Mouse (Mus musculus) layer of hippocampus, adult 9-11 months (tissue): ENCODE measurements around the gene Fam173a.

Experiments
- DNase-seq: peaks from one replicate; pipeline ENCODE4 v3.0.0; 2022

Fam173a gene

DNA sequence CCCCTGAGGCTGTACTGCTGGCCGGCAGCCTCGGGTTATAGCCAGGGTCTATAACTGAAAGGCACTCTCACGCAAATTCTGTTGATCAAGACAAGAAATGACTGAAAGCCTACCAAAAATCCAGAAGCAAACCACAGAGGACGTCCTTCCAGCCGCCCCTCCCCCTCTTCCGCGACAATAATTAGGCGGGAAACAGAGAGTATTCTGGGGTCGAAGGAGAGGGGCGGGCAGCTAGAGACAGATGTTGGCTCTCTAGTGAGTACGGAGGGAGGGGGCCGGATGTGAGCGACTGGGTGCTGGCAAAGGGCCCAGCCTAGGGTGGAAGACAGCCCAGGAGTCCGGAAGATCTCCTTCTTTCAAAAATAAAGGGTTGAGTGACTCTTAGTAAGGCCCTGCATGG, at the start of gene Fam173a:
Gene Fam173a (minus strand): TSS at position 287 of the 400 bp plus-strand sequence.
- peak; percentile 84 for DNase-seq

- no peak for DNase-seq
Observed at GRCm38 (mm10) chr17:25841117-25841880, 48.6 kb upstream of the Fam173a start, which contains the start of gene Gm20683. Gm20683 (minus strand) TSS chr17:25841763.

GRCm38 (mm10) chr17:25840519-25840918, 47.8 kb upstream of the Fam173a start:
- no peak for DNase-seq

DNA sequence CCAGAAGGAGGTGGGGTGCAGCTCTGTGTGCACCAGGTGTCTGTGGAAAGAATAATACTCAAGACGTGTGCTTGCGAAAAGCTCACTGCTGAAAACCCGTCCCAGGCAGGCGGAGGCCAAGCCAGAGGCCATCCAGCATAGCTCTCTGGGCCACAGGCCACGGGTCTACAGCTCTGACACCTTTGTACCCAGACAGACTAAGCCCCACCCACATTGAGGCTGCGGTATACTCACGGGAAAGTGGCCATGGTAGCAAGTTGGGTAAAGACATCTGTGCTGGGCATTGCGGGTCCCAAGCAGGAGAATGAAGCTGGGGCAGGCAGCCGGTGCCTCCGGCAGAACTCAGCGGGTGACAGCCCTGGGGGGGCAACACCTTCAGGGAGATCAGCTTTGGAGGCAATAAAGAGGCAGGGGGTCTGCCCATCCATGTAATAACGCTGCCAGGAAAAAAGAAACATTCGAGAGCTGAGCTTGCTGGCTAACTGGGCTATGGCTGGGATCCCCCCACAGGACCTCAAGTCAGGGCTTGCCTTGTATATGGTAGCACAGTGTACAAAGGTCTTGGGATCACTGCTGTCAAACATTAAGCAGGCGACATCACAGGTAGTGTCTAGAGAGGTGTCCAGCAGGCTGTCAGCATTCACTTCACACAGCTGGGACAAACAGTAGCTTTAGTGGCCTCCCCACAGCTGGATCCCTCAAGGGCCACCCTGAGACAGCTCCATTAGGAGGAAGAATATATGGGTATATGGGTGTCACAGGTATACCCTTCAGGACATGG, 46.9 kb upstream of the Fam173a start:
- DNase-seq: no peak

GRCm38 (mm10) chr17:25838904-25839303, 46.2 kb upstream of the Fam173a start:
- DNase-seq: no peak

GRCm38 (mm10) chr17:25837533-25837932, 44.8 kb upstream of the Fam173a start:
- DNase-seq: no peak

DNA sequence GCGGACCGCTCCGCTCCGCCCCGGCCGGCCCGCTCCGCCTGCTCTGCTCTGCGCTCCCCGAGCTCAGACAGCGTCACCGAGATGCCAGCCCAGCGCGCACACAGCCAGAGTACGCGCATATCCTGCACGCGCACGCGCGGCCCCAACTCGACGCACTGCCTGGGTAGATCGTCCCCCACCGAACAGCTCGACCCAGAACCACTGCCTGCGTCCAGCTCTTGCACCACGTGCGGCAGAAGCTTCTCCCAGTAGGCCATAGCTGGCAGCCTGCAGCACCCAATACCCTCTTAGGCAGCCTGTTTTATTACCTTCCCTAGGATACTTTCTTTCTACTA, 44.3 kb upstream of the Fam173a start, which contains the start of gene Rhbdl1:
Gene Rhbdl1 (minus strand): TSS at position 220 of the 335 bp plus-strand sequence.
- DNase-seq: peak; percentile 88

DNA sequence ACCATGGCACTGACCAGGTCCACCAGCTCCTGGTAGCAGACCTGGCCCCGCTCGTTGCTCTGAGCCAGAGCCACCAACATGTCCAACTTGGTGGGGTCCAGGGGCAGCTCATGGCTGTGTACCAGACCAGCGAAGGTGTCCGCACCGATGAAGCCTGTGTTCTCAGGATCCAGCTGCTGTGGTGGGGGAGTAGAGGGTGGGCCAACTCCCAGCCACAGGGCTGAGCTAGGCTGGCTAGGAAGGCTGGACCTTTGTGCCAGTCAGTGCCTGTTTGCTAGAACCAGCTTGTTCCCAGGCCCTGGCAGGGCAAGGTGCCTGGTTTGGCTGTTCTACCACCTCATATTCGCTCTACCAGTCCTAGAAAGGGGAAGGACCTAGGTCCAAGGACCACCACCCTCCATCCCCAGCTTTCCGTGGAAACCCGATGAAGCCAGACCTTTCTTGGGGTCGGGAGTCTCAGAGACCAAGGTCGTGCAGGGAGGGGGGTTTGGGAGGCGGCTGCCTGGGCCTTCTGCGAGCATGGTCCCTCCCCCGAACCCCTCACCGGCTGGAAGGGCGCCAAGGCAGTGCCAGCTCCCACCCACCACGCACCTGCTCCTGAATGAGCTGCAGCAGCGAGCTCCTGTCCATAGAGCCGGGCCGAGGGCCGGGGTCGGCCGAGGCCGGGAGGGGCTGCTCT, 43.8 kb upstream of the Fam173a start:
- no peak for DNase-seq

DNA sequence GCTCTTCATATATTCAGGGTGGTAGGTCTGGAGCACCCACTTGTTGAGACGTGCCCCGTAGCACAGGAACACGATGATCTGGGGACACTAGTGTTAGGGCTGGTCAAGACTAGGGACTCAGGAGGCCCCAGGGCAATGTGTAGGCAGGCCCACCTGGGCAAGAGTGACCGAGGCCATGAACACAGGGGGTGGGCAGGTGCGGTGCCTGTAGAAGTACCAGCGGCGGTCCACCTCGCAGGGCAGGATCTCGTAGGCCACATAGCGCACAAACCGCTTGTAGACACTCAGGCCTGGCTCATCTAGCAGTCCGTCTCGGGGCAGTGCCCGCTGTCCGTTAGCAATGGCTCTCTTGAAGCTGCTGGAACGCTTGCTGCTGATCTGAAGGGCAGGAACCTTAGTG, 43.1 kb upstream of the Fam173a start:
- DNase-seq: no peak

DNA sequence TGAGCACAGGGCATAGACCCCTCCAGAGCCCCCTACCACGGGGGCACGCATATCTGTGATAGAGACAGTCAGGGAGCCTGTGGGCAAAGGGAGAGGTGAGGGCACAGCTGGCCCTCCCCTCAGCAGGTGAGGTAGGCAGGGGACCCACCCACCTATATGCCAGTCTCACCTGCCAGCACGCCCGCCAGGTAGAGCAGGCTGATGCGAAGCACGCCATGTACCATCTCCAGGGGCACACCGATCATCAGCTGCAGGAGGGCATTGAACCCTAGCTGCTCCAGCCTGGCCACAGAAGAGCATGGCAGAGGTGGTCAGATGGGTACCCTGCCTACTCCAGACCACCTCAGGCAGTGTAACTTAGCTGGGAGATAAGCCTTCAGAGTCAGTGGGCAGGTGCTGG, 42.6 kb upstream of the Fam173a start:
- DNase-seq: no peak

- DNase-seq: no peak
Observed at GRCm38 (mm10) chr17:25834595-25835222, 42.0 kb upstream of the Fam173a start.

DNA sequence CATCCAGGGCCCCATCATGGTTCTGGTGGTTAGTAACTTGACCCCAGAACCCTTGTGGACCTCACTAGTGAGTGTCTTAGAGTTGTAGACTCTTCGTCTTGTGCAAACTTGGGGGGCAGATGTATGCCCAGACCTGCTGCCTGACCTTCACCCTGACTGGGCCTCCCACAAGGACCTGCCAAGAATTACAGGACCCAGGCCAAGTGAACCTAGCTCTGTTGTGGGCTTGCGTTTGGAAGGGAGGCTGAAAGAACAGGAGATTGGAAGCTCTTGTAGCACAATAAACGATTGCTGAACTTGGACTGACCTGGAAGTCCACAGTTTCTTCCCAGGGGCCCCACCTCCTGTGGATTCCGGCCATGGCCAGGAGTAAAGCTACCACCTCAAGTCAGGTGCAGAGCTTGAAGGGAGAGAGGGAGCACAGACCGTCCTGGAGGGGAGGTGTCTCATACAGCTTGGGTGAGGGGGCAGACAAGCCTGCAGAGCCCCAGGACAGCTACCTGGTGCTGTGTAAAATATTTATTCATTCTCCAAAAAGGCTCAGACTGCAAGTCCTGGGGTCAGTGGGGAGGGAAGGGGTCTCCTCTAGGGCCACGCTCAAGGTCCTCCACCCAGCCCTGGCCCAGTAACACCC, 41.4 kb upstream of the Fam173a start:
- DNase-seq: no peak

GRCm38 (mm10) chr17:25833291-25833663, 40.6 kb upstream of the Fam173a start, which contains the start of gene Stub1:
Stub1 (minus strand) TSS chr17:25833404.
- peak; percentile 94 for DNase-seq

- DNase-seq: peak; percentile 100
Observed at GRCm38 (mm10) chr17:25832436-25833290, 40.0 kb upstream of the Fam173a start.

DNA sequence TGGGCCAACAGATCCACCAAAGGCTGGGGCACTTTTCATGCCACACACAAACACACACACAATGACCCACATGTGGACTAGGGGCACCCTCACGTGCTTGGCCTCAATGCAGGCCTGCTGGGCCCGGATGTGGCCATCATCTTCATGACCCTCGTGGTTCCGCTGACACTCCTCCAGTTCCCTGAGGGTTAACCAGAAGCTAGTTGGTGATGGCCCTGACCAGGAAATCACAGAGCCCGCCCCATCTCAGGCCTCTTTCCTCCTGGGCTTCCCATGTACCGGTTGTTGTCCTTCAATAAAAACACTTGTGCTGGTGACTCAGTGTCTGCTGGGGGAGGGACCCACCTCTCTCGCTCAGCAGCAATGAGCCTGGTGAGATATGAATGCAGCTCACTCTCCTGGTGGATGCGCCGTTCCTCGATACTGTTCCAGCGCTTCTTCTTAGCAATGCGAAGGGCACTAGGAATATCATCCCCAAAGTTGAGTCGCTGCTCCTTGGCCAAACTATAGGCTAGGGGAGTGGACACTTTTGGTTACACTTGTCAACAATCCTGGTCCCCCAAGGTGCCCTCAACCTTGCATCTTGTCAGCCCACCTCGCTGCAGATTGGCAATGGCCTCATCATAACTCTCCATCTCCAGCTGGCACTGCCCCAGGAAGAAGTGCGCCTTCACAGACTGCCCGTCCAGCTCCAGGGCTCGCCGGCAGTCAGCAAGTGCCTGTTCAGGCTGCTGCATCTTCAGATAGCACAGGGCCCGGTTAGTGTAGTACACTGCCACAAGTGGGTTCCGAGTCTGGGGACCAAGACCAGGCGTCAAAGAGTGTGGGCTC, 39.0 kb upstream of the Fam173a start:
- no peak for DNase-seq

DNA sequence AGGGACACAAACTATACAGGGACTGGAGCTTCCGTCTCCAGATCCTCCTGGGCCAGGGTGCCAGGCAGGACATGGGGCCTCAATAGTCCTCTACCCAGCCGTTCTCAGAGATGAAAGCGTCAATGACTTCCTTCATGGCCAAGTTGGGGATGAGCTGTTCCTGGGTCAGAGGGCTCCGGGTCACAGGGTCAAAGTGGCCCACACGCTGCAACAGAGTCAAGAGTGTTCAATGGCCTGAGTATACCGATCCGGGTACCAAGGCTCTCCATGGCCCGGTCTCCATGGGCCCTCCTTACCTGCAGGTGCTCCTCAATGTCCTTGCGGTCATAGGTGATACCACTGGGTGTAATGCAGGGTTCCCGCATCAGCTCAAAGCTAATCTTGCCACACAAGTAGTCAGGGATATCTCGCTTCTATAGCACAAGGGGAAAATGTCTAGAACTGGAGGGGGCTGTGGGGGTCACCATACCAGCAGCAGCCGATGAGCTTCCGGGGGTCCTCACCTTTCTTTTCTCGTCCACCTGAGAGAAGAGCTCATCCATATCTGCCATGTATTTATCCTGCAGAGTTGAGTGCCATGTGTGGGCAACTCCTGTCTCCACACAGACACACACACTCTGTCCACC, 38.2 kb upstream of the Fam173a start:
- DNase-seq: no peak

DNA sequence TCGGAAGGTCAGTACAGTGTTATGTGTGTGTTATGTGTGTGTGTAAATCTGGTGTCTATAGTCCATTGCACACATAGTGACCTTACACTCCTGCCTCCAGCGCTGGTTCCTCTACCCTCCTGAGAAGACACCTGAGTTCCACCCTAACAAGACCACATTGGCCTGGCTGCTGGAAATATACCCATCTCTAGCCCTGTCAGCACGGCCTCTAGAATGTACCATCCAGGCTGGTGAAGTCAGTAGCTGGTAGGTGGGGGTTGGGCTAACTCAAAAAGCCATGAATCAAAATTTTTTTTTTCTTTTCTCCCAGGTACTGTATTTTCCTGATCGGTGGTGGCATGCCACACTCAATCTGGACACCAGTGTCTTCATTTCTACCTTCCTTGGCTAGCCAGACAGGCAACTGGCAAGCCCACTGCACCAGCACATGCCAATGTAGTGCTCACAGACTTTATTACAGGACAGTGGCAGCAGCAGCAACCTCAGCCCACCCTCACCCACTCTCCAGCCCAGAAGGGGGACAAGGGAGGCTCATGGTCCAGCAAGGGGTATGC, 37.6 kb upstream of the Fam173a start:
- no peak for DNase-seq

GRCm38 (mm10) chr17:25829558-25830017, 36.9 kb upstream of the Fam173a start:
- no peak for DNase-seq

GRCm38 (mm10) chr17:25828712-25829557, 36.2 kb upstream of the Fam173a start, which contains the start of gene Jmjd8:
Jmjd8 (plus strand) TSS chr17:25828867.
- peak; percentile 87 for DNase-seq
